Mouse (Mus musculus) midbrain, embryonic 11.5 days (tissue): ENCODE data around the gene Sbp. TPM values are rescaled to one million over a fixed set of nuclear protein-coding genes. Genes with fewer than 3 reads are reported as not detected.

ENCODE experiments used
- ATAC-seq: fragments of 200-750 bp; cut with Nextera tagmentation; 2 replicates; pipeline ENCODE4 v1.8.0; 2017; ENCODE audit warnings: moderate TSS enrichment, moderate library complexity; ENCODE audit not compliant: low FRiP score
- DNase-seq: peaks from one replicate; pipeline ENCODE4 v3.0.0; 2015; ENCODE audit warnings: low spot score; ENCODE audit errors: missing footprints
- H3K27ac ChIP-seq: fragments of 300-500 bp; sonication (generic); 2 replicates; pipeline ENCODE4 v1.5.1; 2014; ENCODE audit warnings: low read depth, low read length
- H3K27me3 ChIP-seq: fragments of 300-500 bp; sonication (generic); 2 replicates; pipeline ENCODE4 v1.6.1; 2014; ENCODE audit warnings: mild to moderate bottlenecking, low read length, moderate library complexity, mixed read lengths; ENCODE audit not compliant: control insufficient read depth, insufficient read depth
- H3K36me3 ChIP-seq: fragments of 300-500 bp; sonication (generic); 2 replicates; pipeline ENCODE4 v1.6.1; 2014; ENCODE audit warnings: mild to moderate bottlenecking, low read length, moderate library complexity, mixed read lengths; ENCODE audit not compliant: control insufficient read depth, insufficient read depth
- H3K4me1 ChIP-seq: fragments of 300-500 bp; sonication (generic); 2 replicates; pipeline ENCODE4 v1.6.1; 2014; ENCODE audit warnings: low read length; ENCODE audit not compliant: control insufficient read depth, insufficient read depth
- H3K4me2 ChIP-seq: fragments of 300-500 bp; sonication (generic); 2 replicates; pipeline ENCODE4 v1.6.1; 2014; ENCODE audit warnings: mild to moderate bottlenecking, moderate library complexity
- H3K4me3 ChIP-seq: fragments of 300-500 bp; sonication (generic); 2 replicates; pipeline ENCODE4 v1.5.1; 2014; ENCODE audit warnings: low read depth, low read length
- H3K9ac ChIP-seq: fragments of 300-500 bp; sonication (generic); 2 replicates; pipeline ENCODE4 v1.6.1; 2014; ENCODE audit warnings: low read length
- H3K9me3 ChIP-seq: fragments of 300-500 bp; sonication (generic); 2 replicates; pipeline ENCODE4 v1.6.1; 2016; ENCODE audit warnings: low read length; ENCODE audit not compliant: control insufficient read depth
- WGBS: fragments of 180-500 bp; shearing (Covaris S2); extraction: QIAGEN DNeasy Blood & Tissue Kit; methylation state at CpG from one replicate; pipeline ENCODE4 v1.1.7; 2014; 5-methylcytosine and 5-hydroxymethylcytosine counted together
- polyA plus RNA-seq: library from polyadenylated mRNA; unstranded; fragments of >200 nt; fragmentation: Nextera tagmentation; extraction: Ambion mirVana; gene quantifications from 2 replicates; pipeline ENCODE4 v1.2.1, GENCODE M21; 2014

Sbp gene
- polyA plus RNA-seq, 1 experiment from 2014 or later, result not detected

DNA sequence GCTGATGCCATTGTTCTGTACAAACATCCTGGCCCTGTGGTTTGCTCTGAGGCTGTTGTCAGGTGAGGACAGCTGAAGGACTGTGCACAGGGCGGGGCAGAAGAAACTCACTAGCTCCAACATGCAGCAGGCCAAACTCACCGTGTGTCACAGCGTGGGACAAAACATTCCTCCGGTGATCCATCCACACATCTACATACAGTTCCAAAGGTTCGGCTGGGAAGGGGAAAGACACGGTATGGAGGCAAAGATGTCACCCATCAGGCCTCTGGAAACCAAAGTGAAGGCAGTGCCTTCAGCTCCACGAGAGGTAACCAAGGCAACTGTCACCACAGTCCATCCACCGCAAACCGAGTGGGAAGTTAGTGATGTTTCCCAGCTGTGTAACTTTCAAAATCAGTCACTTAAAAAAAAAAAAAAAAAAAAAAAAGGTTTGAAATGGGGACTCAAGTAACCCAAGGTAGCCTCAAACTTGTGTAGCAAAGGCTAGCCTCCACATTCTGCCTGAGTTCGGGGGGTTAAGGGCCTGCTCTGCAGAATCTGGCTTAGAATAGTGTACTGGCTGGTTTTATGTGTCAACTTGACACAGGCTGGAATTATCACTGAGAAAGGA is 38.9 kb downstream of the Sbp start, which contains the start of gene Prss30:
Gene Prss30, minus strand, starts transcription at position 270 of the 613 bp plus-strand sequence.
- Histone ChIP-seq H3K4me3 (no peak within 1 kb of the TSS), H3K9ac (no peak within 1 kb of the TSS), H3K27ac (no peak within 1 kb of the TSS), H3K27me3 (no peaks in the 10 kb centered on the region), H3K4me1 (no peaks in the 10 kb centered on the region), H3K36me3 (no peaks in the 10 kb centered on the region), H3K9me3 (no peaks in the 10 kb centered on the region), H3K4me2 (no peak within 1 kb of the TSS)
- WGBS, result 86% methylated on average over 10 of the region's 10 CpGs
- ATAC-seq, result no peak
- DNase-seq, result no peak

DNA sequence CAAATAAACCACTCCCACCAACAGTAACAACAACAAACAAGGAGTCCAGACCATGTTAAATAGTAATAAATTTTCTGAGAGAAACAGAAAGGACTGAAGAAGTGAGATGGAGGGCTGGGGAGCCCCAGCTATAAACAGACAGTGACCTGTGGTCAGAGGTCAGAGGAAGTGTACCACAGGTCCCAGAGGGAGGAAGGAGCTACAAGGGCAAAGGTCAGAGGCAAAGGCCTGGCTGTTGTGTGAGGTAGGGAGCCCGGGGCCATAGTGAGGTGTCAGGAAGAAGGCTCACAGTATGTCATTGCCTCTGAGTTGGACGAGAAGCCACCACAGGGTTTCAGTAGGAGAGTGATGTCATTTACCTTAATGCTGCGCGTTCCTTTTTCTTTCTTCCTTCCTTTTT is 41.4 kb downstream of the Sbp start:
- no peaks in the 10 kb centered on the region for H3K36me3 ChIP-seq
- no peak overlapping the region for H3K4me3 ChIP-seq
- 74% methylated on average over 4 of the region's 4 CpGs for WGBS
- no peak for DNase-seq
- no peaks in the 10 kb centered on the region for H3K27me3 ChIP-seq
- no peaks in the 10 kb centered on the region for H3K9me3 ChIP-seq
- no peak overlapping the region for H3K27ac ChIP-seq
- ATAC-seq, result no peak
- H3K9ac ChIP-seq, result no peak overlapping the region
- H3K4me1 ChIP-seq, result no peaks in the 10 kb centered on the region
- H3K4me2 ChIP-seq, result no peak overlapping the region

DNA sequence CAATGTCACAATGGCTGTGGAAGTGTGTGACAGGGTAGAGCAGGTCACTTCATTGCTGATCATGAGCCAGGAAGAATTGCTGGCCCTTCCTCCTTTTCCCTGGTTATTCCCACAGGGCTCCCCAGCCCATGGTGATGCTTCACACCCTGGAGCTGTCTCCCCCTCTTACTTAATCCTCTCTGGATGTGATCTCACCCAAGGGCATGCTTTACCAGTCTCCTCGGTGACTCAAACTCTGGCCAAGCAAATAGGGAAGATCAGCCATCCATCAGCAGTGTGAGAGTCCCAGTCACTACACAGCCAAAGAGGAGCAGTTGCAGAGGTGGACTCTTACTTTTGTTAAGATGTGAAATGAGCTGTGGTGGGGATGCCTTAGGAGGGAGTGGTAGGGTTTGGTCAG is 43.5 kb downstream of the Sbp start:
- Histone ChIP-seq H3K27ac (no peak overlapping the region), H3K4me2 (no peak overlapping the region), H3K4me1 (no peaks in the 10 kb centered on the region), H3K9me3 (no peaks in the 10 kb centered on the region), H3K4me3 (no peak overlapping the region), H3K27me3 (no peaks in the 10 kb centered on the region), H3K36me3 (no peaks in the 10 kb centered on the region), H3K9ac (no peak overlapping the region)
- no peak for ATAC-seq
- 77% methylated on average over 1 of the region's 1 CpGs for WGBS
- DNase-seq, result no peak

DNA sequence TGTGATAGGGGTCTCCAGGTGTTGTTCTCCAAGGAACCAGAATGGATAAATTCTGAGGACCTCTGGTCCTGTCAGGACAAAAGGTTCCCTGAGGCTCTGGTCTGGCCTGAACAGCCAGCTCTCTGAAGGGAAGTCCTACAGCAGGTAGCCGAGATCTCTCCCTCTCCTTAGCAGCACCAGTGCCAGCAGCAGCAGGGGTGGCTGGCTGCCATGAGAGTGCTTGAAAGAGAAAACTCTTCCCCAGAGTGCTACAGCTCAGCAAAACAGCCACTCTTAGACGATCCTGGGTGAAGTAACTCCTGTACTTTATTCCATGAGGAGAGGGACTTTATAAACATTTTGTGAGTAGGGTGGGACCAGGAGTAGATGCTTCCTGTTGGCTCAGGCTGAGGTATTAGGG is 48.3 kb downstream of the Sbp start:
- ATAC-seq (no peak), DNase-seq (no peak)
- H3K9me3 ChIP-seq, result no peaks in the 10 kb centered on the region
- no peak overlapping the region for H3K27ac ChIP-seq
- peaks cover 6% of the 10 kb centered on the region; the same call in 1 of the 2 replicates for H3K4me1 ChIP-seq
- no peak overlapping the region for H3K4me2 ChIP-seq
- no peaks in the 10 kb centered on the region for H3K27me3 ChIP-seq
- no peaks in the 10 kb centered on the region for H3K36me3 ChIP-seq
- no peak overlapping the region for H3K4me3 ChIP-seq
- H3K9ac ChIP-seq, result no peak overlapping the region
- 46% methylated on average over 2 of the region's 2 CpGs for WGBS

GRCm38 (mm10) chr17:23992789-23993553 is 51.5 kb downstream of the Sbp start:
- Histone ChIP-seq H3K27ac (no peak overlapping the region), H3K4me3 (no peak overlapping the region), H3K9ac (0 out of 2 replicates have a peak overlapping the region, but pooled peaks have one; percentile 0), H3K27me3 (no peaks in the 10 kb centered on the region), H3K4me1 (peaks cover 6% of the 10 kb centered on the region; the same call in 1 of the 2 replicates), H3K4me2 (peak overlapping the region; percentile 35), H3K36me3 (no peaks in the 10 kb centered on the region), H3K9me3 (no peaks in the 10 kb centered on the region)
- DNase-seq, result peak; percentile 84
- peak; percentile 76 for ATAC-seq
- 66% methylated on average over 9 of the region's 9 CpGs for WGBS

DNA sequence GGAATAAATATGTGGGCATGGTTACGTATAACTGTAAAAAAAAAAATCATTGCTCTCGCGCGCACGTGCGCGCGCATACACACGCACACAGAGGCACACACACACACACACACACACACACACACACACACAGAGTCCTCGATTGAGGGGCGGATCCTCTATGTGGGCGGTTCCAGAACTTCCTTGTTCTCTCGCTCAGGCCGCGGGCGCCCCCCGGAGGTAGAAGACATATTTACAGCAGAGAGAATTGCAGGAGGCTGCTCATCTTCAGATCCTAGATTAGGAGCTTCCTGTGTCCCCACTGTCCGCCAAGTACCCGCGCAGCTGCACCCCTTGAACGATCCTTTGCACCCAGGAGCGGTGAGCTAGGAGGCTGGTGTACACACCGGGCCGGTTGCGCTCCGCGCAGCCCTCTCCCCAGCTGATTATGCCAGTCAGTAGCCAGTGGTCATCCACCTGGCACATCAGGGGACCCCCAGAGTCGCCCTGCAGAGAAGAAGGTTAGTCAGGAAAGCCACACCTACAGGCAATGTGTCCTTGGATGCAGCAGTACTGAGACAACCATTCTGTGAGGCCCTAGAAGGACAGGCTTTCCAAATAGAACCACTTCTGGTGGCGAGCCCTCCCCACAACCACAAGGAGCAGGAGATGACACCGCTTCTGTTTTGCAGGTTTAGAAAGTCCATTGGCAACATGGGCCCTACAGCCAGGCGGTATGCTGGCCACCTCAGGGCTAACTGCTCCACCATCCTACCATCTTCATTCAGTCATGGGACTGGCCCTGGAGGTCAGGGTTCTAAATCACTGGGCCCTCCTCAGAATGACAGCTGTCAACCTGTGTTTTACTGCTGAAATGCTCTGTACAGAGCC is 52.3 kb downstream of the Sbp start:
- Histone ChIP-seq H3K4me1 (peaks cover 6% of the 10 kb centered on the region; the same call in 1 of the 2 replicates), H3K9me3 (no peaks in the 10 kb centered on the region), H3K27me3 (no peaks in the 10 kb centered on the region), H3K9ac (peak overlapping the region; percentile 59), H3K27ac (no peak overlapping the region), H3K4me3 (no peak overlapping the region; the same call in 1 of the 2 replicates), H3K36me3 (no peaks in the 10 kb centered on the region), H3K4me2 (peak overlapping the region; percentile 35)
- DNase-seq (peak; percentile 99), ATAC-seq (peak; percentile 87)
- WGBS, result 10% methylated on average over 31 of the region's 31 CpGs

DNA sequence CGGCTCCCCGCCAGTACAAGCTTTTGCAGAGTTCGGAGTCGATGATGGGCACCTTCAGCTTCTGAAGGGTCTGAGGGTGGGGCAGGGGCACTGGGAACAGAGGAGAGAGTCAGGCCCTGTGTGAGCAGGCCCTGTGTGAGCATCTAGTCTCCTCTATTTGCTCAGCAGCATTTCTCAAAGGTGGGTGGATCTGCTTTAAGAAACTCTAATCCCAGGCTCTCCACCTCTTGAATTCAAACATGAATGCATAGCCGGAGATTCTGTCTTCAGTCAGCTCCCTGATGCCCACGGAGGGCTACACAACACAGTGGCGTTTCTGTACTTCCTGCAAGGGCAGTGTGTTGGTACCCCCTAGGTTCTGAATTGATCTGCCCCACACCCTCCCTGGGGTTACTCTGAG is 53.2 kb downstream of the Sbp start:
- Histone ChIP-seq H3K36me3 (no peaks in the 10 kb centered on the region), H3K4me3 (no peak overlapping the region), H3K27me3 (no peaks in the 10 kb centered on the region), H3K4me2 (no peak overlapping the region), H3K4me1 (peaks cover 6% of the 10 kb centered on the region; the same call in 1 of the 2 replicates), H3K9ac (no peak overlapping the region; the same call in 1 of the 2 replicates), H3K9me3 (no peaks in the 10 kb centered on the region), H3K27ac (no peak overlapping the region)
- no peak for DNase-seq
- no peak for ATAC-seq
- 71% methylated on average over 7 of the region's 7 CpGs for WGBS
